Mouse (Mus musculus): ENCODE measurements around the gene Supv3l1.

DNA sequence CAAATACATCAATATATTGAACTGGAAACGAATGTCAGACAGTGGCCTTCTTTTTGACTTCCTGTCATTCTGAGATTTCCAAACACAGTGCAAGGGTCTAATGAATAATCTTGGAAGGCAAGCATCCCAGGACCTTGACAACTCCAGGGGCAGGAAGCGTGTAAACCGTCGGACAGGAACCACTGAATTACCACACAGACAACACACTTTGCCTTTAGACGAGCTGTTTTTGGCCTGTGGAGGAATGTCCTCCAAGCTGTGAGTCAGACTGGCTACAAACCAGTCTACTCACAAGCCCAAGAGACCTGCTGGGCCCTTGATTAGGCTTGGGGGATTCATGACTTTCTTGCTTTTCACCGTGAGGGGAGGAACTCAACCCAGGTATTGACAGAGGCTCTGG, 29.1 kb downstream of the Supv3l1 start:
- TF ChIP-seq MAX (IDR thresholded peaks at IDR 0.05; ENCODE audit: low read depth) (no peak), POLR2A (IDR thresholded peaks at IDR 0.05; ENCODE audit: insufficient read length, low read depth) (no peak), USF1 (IDR thresholded peaks at IDR 0.05; ENCODE audit: low read depth) (no peak)

Data from myocyte (in vitro differentiated cells).